Mouse (Mus musculus) lung, postnatal 10 days (tissue): ENCODE data around the gene Nedd4.
"Not testable (repeated sequence)": the region's sequence is repeated elsewhere in the genome, so short reads cannot be mapped to it uniquely, and the experiment has no call there.

ENCODE experiments used
- DNase-seq: peaks from one replicate; pipeline ENCODE4 v3.0.0; 2021

The Nedd4 gene

GRCm38 (mm10) chr9:72653533-72653932 is 8.6 kb upstream of the Nedd4 start:
- DNase-seq = no peak

GRCm38 (mm10) chr9:72654593-72655242 is 7.4 kb upstream of the Nedd4 start:
- DNase-seq = peak; percentile 87

- no peak for DNase-seq
These were observed 6.5 kb upstream of the Nedd4 start for GRCm38 (mm10) chr9:72655602-72656001.

- DNase-seq = no peak
These were observed 5.7 kb upstream of the Nedd4 start for GRCm38 (mm10) chr9:72656491-72656890.

- no peak for DNase-seq
These were observed 5.2 kb upstream of the Nedd4 start for GRCm38 (mm10) chr9:72656940-72657339.

- no peak for DNase-seq
These were observed 4.5 kb upstream of the Nedd4 start for GRCm38 (mm10) chr9:72657694-72658093.

- DNase-seq = no peak
These were observed 2.0 kb upstream of the Nedd4 start for GRCm38 (mm10) chr9:72660139-72660538.

- DNase-seq = no peak
These were observed 1.2 kb upstream of the Nedd4 start for GRCm38 (mm10) chr9:72660911-72661310.

GRCm38 (mm10) chr9:72661561-72661894 is 618 bp upstream of the Nedd4 start:
- DNase-seq = no peak

GRCm38 (mm10) chr9:72662691-72663533 is 766 bp downstream of the Nedd4 start:
- DNase-seq = peak; percentile 94

GRCm38 (mm10) chr9:72663534-72663918 is 1.4 kb downstream of the Nedd4 start:
- no peak for DNase-seq

- DNase-seq = peak; percentile 51
These were observed 2.5 kb downstream of the Nedd4 start for GRCm38 (mm10) chr9:72664409-72665351.

GRCm38 (mm10) chr9:72665517-72665916 is 3.4 kb downstream of the Nedd4 start:
- peak; percentile 24 for DNase-seq

- not testable (repeated sequence) for DNase-seq
These were observed 4.3 kb downstream of the Nedd4 start for GRCm38 (mm10) chr9:72666352-72667021.

GRCm38 (mm10) chr9:72667126-72667525 is 5.0 kb downstream of the Nedd4 start:
- DNase-seq = no peak

- no peak for DNase-seq
These were observed 7.2 kb downstream of the Nedd4 start for GRCm38 (mm10) chr9:72669383-72669782.

GRCm38 (mm10) chr9:72672361-72672760 is 10.2 kb downstream of the Nedd4 start:
- DNase-seq = peak; percentile 91

- DNase-seq = no peak
These were observed 13.0 kb downstream of the Nedd4 start for GRCm38 (mm10) chr9:72674957-72675744.

GRCm38 (mm10) chr9:72675745-72676200 is 13.6 kb downstream of the Nedd4 start:
- DNase-seq = no peak

GRCm38 (mm10) chr9:72677659-72678058 is 15.5 kb downstream of the Nedd4 start:
- DNase-seq = no peak

- no peak for DNase-seq
These were observed 16.6 kb downstream of the Nedd4 start for GRCm38 (mm10) chr9:72678771-72679170.
